Mouse (Mus musculus): ENCODE measurements around the gene Pmp22.

Pmp22 gene

GRCm38 (mm10) chr11:63127513-63127912 is 1.3 kb upstream of the Pmp22 start:
- no peak for DNase-seq (ENCODE audit: low spot score in 2 of 2)

GRCm38 (mm10) chr11:63129375-63129774 is 593 bp downstream of the Pmp22 start:
- DNase-seq (ENCODE audit: low spot score in 2 of 2), result no peak

- DNase-seq (ENCODE audit: low spot score in 2 of 2), result no peak
These were observed 1.1 kb downstream of the Pmp22 start for GRCm38 (mm10) chr11:63129840-63130239.

- DNase-seq (ENCODE audit: low spot score in 2 of 2), result peak in 1 of 2 experiments; percentile 75
These were observed 1.7 kb downstream of the Pmp22 start for GRCm38 (mm10) chr11:63130497-63130896.

- no peak for DNase-seq (ENCODE audit: low spot score in 2 of 2)
These were observed 2.4 kb downstream of the Pmp22 start for GRCm38 (mm10) chr11:63131001-63131692.

GRCm38 (mm10) chr11:63131693-63132040 is 2.9 kb downstream of the Pmp22 start:
- no peak for DNase-seq (ENCODE audit: low spot score in 2 of 2)

GRCm38 (mm10) chr11:63132151-63132500 is 3.3 kb downstream of the Pmp22 start:
- DNase-seq (ENCODE audit: low spot score in 2 of 2), result no peak

- DNase-seq (ENCODE audit: low spot score in 2 of 2), result peak; percentile 38 to 60
These were observed 4.0 kb downstream of the Pmp22 start for GRCm38 (mm10) chr11:63132501-63133435.

- no peak for DNase-seq (ENCODE audit: low spot score in 2 of 2)
These were observed 5.2 kb downstream of the Pmp22 start for GRCm38 (mm10) chr11:63134021-63134420.

- no peak for DNase-seq (ENCODE audit: low spot score in 2 of 2)
These were observed 6.1 kb downstream of the Pmp22 start for GRCm38 (mm10) chr11:63134742-63135482.

- peak; percentile 96 to 99 for DNase-seq (ENCODE audit: low spot score in 2 of 2)
These were observed 6.8 kb downstream of the Pmp22 start for GRCm38 (mm10) chr11:63135622-63136021.

GRCm38 (mm10) chr11:63136205-63136604 is 7.4 kb downstream of the Pmp22 start:
- no peak for DNase-seq (ENCODE audit: low spot score in 2 of 2)

- no peak for DNase-seq (ENCODE audit: low spot score in 2 of 2)
These were observed 8.1 kb downstream of the Pmp22 start for GRCm38 (mm10) chr11:63136836-63137416.

GRCm38 (mm10) chr11:63138739-63139138 is 10.0 kb downstream of the Pmp22 start:
- DNase-seq (ENCODE audit: low spot score in 2 of 2), result no peak

GRCm38 (mm10) chr11:63142311-63142710 is 13.5 kb downstream of the Pmp22 start:
- DNase-seq (ENCODE audit: low spot score in 2 of 2), result no peak

- DNase-seq (ENCODE audit: low spot score in 2 of 2), result no peak
These were observed 14.0 kb downstream of the Pmp22 start for GRCm38 (mm10) chr11:63142816-63143215.

GRCm38 (mm10) chr11:63143486-63143885 is 14.7 kb downstream of the Pmp22 start:
- DNase-seq (ENCODE audit: low spot score in 2 of 2), result no peak

- no peak for DNase-seq (ENCODE audit: low spot score in 2 of 2)
These were observed 17.8 kb downstream of the Pmp22 start for GRCm38 (mm10) chr11:63146601-63147000.

GRCm38 (mm10) chr11:63148276-63148675 is 19.5 kb downstream of the Pmp22 start:
- no peak for DNase-seq (ENCODE audit: low spot score in 2 of 2)

- no peak for DNase-seq (ENCODE audit: low spot score in 2 of 2)
These were observed 23.1 kb downstream of the Pmp22 start for GRCm38 (mm10) chr11:63151857-63152256.

- no peak for DNase-seq (ENCODE audit: low spot score in 2 of 2)
These were observed 28.3 kb downstream of the Pmp22 start for GRCm38 (mm10) chr11:63157117-63157516.

- no peak for DNase-seq (ENCODE audit: low spot score in 2 of 2)
These were observed 32.1 kb downstream of the Pmp22 start for GRCm38 (mm10) chr11:63160926-63161325.
